8 mouse cellular contexts compared by ENCODE assay signal in genomic region chr9:44134851-44135730, GRCm38 (mm10). TPM values are rescaled to one million over a fixed set of nuclear protein-coding genes. Genes with fewer than 3 reads are reported as not detected.
DNase-seq lines count a peak whose midpoint lies in the region; ATAC-seq and TF ChIP-seq lines count a peak whose summit lies in the region.

No protein-coding gene starts in this region.

- no peak for TF ChIP-seq CTCF in E14TG2a.4 (conservative IDR thresholded peaks at IDR 0.05; ENCODE audit: low read length)

- peak; percentile 23 for ATAC-seq in forebrain, embryonic 13.5 days
- no peak for ATAC-seq in hindbrain, embryonic 11.5 days (ENCODE audit: low FRiP score)
- ATAC-seq in limb, embryonic 13.5 days (ENCODE audit: low FRiP score, low read depth): peak; percentile 34; the same call in 1 of the 2 replicates
- ATAC-seq in midbrain, embryonic 16.5 days: 0 out of 2 replicates have a peak, but pooled peaks have one; percentile 33

- peaks cover 39% of the 10 kb centered on the region for H3K36me3 ChIP-seq in E14TG2a.4 (ENCODE audit: insufficient read depth, low read length)
- H3K36me3 ChIP-seq in forebrain, embryonic 13.5 days (ENCODE audit: poor library complexity, severe bottlenecking): peaks cover 12% of the 10 kb centered on the region; the same call in 1 of the 2 replicates
- no peaks in the 10 kb centered on the region for H3K36me3 ChIP-seq in hindbrain, embryonic 11.5 days (ENCODE audit: control insufficient read depth, insufficient read depth, low read length)
- peaks cover 32% of the 10 kb centered on the region for H3K36me3 ChIP-seq in limb, embryonic 13.5 days
- no peaks in the 10 kb centered on the region for H3K36me3 ChIP-seq in midbrain, embryonic 16.5 days (ENCODE audit: control insufficient read depth, insufficient read depth, low read length)

- peak overlapping the region; percentile 35 for H3K27ac ChIP-seq in forebrain, embryonic 13.5 days
- no peak overlapping the region for H3K27ac ChIP-seq in hindbrain, embryonic 11.5 days (ENCODE audit: low read depth, low read length)
- H3K27ac ChIP-seq in limb, embryonic 13.5 days: peak overlapping the region; percentile 75
- no peak overlapping the region for H3K27ac ChIP-seq in midbrain, embryonic 16.5 days (ENCODE audit: low read length)

- peak overlapping the region; percentile 86 for H3K4me3 ChIP-seq in E14TG2a.4 (replicated peaks; ENCODE audit: low read length)
- peak overlapping the region; percentile 52 for H3K4me3 ChIP-seq in forebrain, embryonic 13.5 days
- H3K4me3 ChIP-seq in hindbrain, embryonic 11.5 days (ENCODE audit: low read depth, low read length): peak overlapping the region; percentile 50
- peak overlapping the region; percentile 70 for H3K4me3 ChIP-seq in limb, embryonic 13.5 days
- peak overlapping the region; percentile 43 for H3K4me3 ChIP-seq in midbrain, embryonic 16.5 days (ENCODE audit: low read depth, low read length)

- H3K4me2 ChIP-seq in forebrain, embryonic 13.5 days: peak overlapping the region; percentile 89
- peak overlapping the region; percentile 85 for H3K4me2 ChIP-seq in hindbrain, embryonic 11.5 days (replicated peaks; ENCODE audit: low read depth, low read length)
- H3K4me2 ChIP-seq in limb, embryonic 13.5 days (replicated peaks): peak overlapping the region; percentile 89
- peak overlapping the region; percentile 77 for H3K4me2 ChIP-seq in midbrain, embryonic 16.5 days (ENCODE audit: low read length)

- peak overlapping the region; percentile 71 for H3K9ac ChIP-seq in forebrain, embryonic 13.5 days
- H3K9ac ChIP-seq in hindbrain, embryonic 11.5 days (ENCODE audit: low read depth, low read length): peak overlapping the region; percentile 45
- H3K9ac ChIP-seq in limb, embryonic 13.5 days: peak overlapping the region; percentile 82
- peak overlapping the region; percentile 60 for H3K9ac ChIP-seq in midbrain, embryonic 16.5 days (ENCODE audit: low read depth, low read length)

- peaks cover 80% of the 10 kb centered on the region for H3K4me1 ChIP-seq in E14TG2a.4 (replicated peaks; ENCODE audit: low read depth, low read length)
- H3K4me1 ChIP-seq in forebrain, embryonic 13.5 days: peaks cover 49% of the 10 kb centered on the region
- H3K4me1 ChIP-seq in hindbrain, embryonic 11.5 days (replicated peaks; ENCODE audit: control insufficient read depth, insufficient read depth, low read length): peaks cover 14% of the 10 kb centered on the region
- peaks cover 47% of the 10 kb centered on the region for H3K4me1 ChIP-seq in limb, embryonic 13.5 days
- peaks cover 17% of the 10 kb centered on the region for H3K4me1 ChIP-seq in midbrain, embryonic 16.5 days (ENCODE audit: control insufficient read depth, insufficient read depth, low read length)

- peaks cover 56% of the 10 kb centered on the region for H3K27me3 ChIP-seq in E14TG2a.4 (ENCODE audit: insufficient read depth, low read length)
- H3K27me3 ChIP-seq in forebrain, embryonic 13.5 days: peaks cover 45% of the 10 kb centered on the region
- H3K27me3 ChIP-seq in hindbrain, embryonic 11.5 days (ENCODE audit: control insufficient read depth, insufficient read depth, low read length): peaks cover 41% of the 10 kb centered on the region
- H3K27me3 ChIP-seq in limb, embryonic 13.5 days: peaks cover 51% of the 10 kb centered on the region
- peaks cover 35% of the 10 kb centered on the region for H3K27me3 ChIP-seq in midbrain, embryonic 16.5 days (ENCODE audit: control insufficient read depth, insufficient read depth, low read depth, low read length)

- WGBS in forebrain, embryonic 13.5 days: 2% methylated on average over 48 of the region's 49 CpGs
- WGBS in hindbrain, embryonic 11.5 days: 4% methylated on average over 49 of the region's 49 CpGs
- 2% methylated on average over 49 of the region's 49 CpGs for WGBS in limb, embryonic 13.5 days
- WGBS in midbrain, embryonic 16.5 days: 3% methylated on average over 46 of the region's 49 CpGs

- DNase-seq in adrenal gland, postnatal 10 days: peak; percentile 83
- peak; percentile 45 for DNase-seq in hindbrain, embryonic 11.5 days (ENCODE audit: low spot score)
- DNase-seq in frontal cortex, adult 2 months (ENCODE audit: extremely low spot score in 1 of 2, low spot score in 1 of 2): no peak
- no peak for DNase-seq in layer of hippocampus, postnatal 14 days (ENCODE audit: low spot score in 2 of 2)

- H3K9me3 ChIP-seq in E14TG2a.4 (ENCODE audit: low read length): no peaks in the 10 kb centered on the region
- H3K9me3 ChIP-seq in forebrain, embryonic 13.5 days (replicated peaks): no peaks in the 10 kb centered on the region
- H3K9me3 ChIP-seq in hindbrain, embryonic 11.5 days (ENCODE audit: control insufficient read depth, low read length): no peaks in the 10 kb centered on the region
- H3K9me3 ChIP-seq in limb, embryonic 13.5 days: no peaks in the 10 kb centered on the region
- H3K9me3 ChIP-seq in midbrain, embryonic 16.5 days (replicated peaks; ENCODE audit: control insufficient read depth, low read length, poor library complexity, severe bottlenecking): no peaks in the 10 kb centered on the region

RNA-seq across cellular contexts. Expression of gene Mcam, which starts 0.8 kb away (rescaled TPM):
- total RNA-seq in adrenal gland, postnatal 10 days (2021): 100 to 1,000 TPM in 1 of 2 experiments, 10 to 100 TPM in 1; 85.0 to 114 TPM
- 15.6 and 16.7 TPM in 2 replicates for polyA plus RNA-seq in forebrain, embryonic 13.5 days (2015; fragmentation: Nextera tagmentation; extraction: Ambion mirVana)
- polyA plus RNA-seq in hindbrain, embryonic 11.5 days (2014; fragmentation: Nextera tagmentation; extraction: Ambion mirVana): 13.0 and 14.3 TPM in 2 replicates
- 29.6 and 30.4 TPM in 2 replicates for polyA plus RNA-seq in limb, embryonic 13.5 days (2015; fragmentation: Nextera tagmentation; extraction: Ambion mirVana)
- 9.6 and 10.5 TPM in 2 replicates for polyA plus RNA-seq in midbrain, embryonic 16.5 days (2015; fragmentation: Nextera tagmentation; extraction: Ambion mirVana)
- 16.8 and 17.4 TPM in 2 replicates for polyA plus RNA-seq in frontal cortex, adult 2 months (2012; rRNA removed)
- total RNA-seq in layer of hippocampus, postnatal 14 days (2021): 10 to 100 TPM; 24.5 to 27.8 TPM

RNA-seq across cellular contexts. Expression of gene Rnf26, which starts 21.8 kb away (rescaled TPM):
- 10 to 100 TPM; 29.3 to 35.5 TPM for total RNA-seq in adrenal gland, postnatal 10 days (2021)
- 45.7 and 50.1 TPM in 2 replicates for polyA plus RNA-seq in forebrain, embryonic 13.5 days (2015; fragmentation: Nextera tagmentation; extraction: Ambion mirVana)
- 43.7 and 51.8 TPM in 2 replicates for polyA plus RNA-seq in hindbrain, embryonic 11.5 days (2014; fragmentation: Nextera tagmentation; extraction: Ambion mirVana)
- polyA plus RNA-seq in limb, embryonic 13.5 days (2015; fragmentation: Nextera tagmentation; extraction: Ambion mirVana): 79.6 and 84.1 TPM in 2 replicates
- polyA plus RNA-seq in midbrain, embryonic 16.5 days (2015; fragmentation: Nextera tagmentation; extraction: Ambion mirVana): 25.6 and 26.0 TPM in 2 replicates
- 26.9 and 29.0 TPM in 2 replicates for polyA plus RNA-seq in frontal cortex, adult 2 months (2012; rRNA removed)
- 10 to 100 TPM; 27.7 to 28.2 TPM for total RNA-seq in layer of hippocampus, postnatal 14 days (2021)

RNA-seq across cellular contexts. Expression of gene Gm49380, which starts 21.8 kb away (rescaled TPM):
- total RNA-seq in adrenal gland, postnatal 10 days (2021): under 1 TPM in 1 of 2 experiments, not detected in 1; 0.51 TPM
- polyA plus RNA-seq in forebrain, embryonic 13.5 days (2015; fragmentation: Nextera tagmentation; extraction: Ambion mirVana): 0.19 TPM in 1 of 2 replicates, not detected in the other
- 0.29 and 0.38 TPM in 2 replicates for polyA plus RNA-seq in hindbrain, embryonic 11.5 days (2014; fragmentation: Nextera tagmentation; extraction: Ambion mirVana)
- 0.09 and 0.10 TPM in 2 replicates for polyA plus RNA-seq in limb, embryonic 13.5 days (2015; fragmentation: Nextera tagmentation; extraction: Ambion mirVana)
- 0.10 and 0.15 TPM in 2 replicates for polyA plus RNA-seq in midbrain, embryonic 16.5 days (2015; fragmentation: Nextera tagmentation; extraction: Ambion mirVana)
- 0.16 and 0.21 TPM in 2 replicates for polyA plus RNA-seq in frontal cortex, adult 2 months (2012; rRNA removed)
- total RNA-seq in layer of hippocampus, postnatal 14 days (2021): under 1 TPM; 0.14 to 0.29 TPM

RNA-seq across cellular contexts. Expression of gene C1qtnf5, which starts 28.0 kb away (rescaled TPM):
- total RNA-seq in adrenal gland, postnatal 10 days (2021): 10 to 100 TPM; 16.7 to 21.9 TPM
- polyA plus RNA-seq in forebrain, embryonic 13.5 days (2015; fragmentation: Nextera tagmentation; extraction: Ambion mirVana): 1.0 and 1.2 TPM in 2 replicates
- 0.82 and 1.2 TPM in 2 replicates for polyA plus RNA-seq in hindbrain, embryonic 11.5 days (2014; fragmentation: Nextera tagmentation; extraction: Ambion mirVana)
- 2.6 and 3.4 TPM in 2 replicates for polyA plus RNA-seq in limb, embryonic 13.5 days (2015; fragmentation: Nextera tagmentation; extraction: Ambion mirVana)
- polyA plus RNA-seq in midbrain, embryonic 16.5 days (2015; fragmentation: Nextera tagmentation; extraction: Ambion mirVana): 4.6 and 5.5 TPM in 2 replicates
- polyA plus RNA-seq in frontal cortex, adult 2 months (2012; rRNA removed): 31.7 and 39.5 TPM in 2 replicates
- total RNA-seq in layer of hippocampus, postnatal 14 days (2021): 10 to 100 TPM; 13.5 to 18.6 TPM

RNA-seq across cellular contexts. Expression of gene Mfrp, which starts 33.6 kb away (rescaled TPM):
- total RNA-seq in adrenal gland, postnatal 10 days (2021): under 1 TPM in 1 of 2 experiments, not detected in 1; 0.30 TPM
- 0.06 and 0.23 TPM in 2 replicates for polyA plus RNA-seq in forebrain, embryonic 13.5 days (2015; fragmentation: Nextera tagmentation; extraction: Ambion mirVana)
- polyA plus RNA-seq in hindbrain, embryonic 11.5 days (2014; fragmentation: Nextera tagmentation; extraction: Ambion mirVana): 0.10 and 0.23 TPM in 2 replicates
- polyA plus RNA-seq in limb, embryonic 13.5 days (2015; fragmentation: Nextera tagmentation; extraction: Ambion mirVana): 0.13 and 0.17 TPM in 2 replicates
- polyA plus RNA-seq in midbrain, embryonic 16.5 days (2015; fragmentation: Nextera tagmentation; extraction: Ambion mirVana): 0.15 and 0.16 TPM in 2 replicates
- polyA plus RNA-seq in frontal cortex, adult 2 months (2012; rRNA removed): 0.14 and 0.21 TPM in 2 replicates
- total RNA-seq in layer of hippocampus, postnatal 14 days (2021): 1 to 10 TPM in 1 of 2 experiments, under 1 TPM in 1; 0.33 to 8.6 TPM

Comparison
In these comparisons a context has a peak if more than half of its experiments do, and no peak if none do; other contexts are left out.
1. DNase-seq: peak in adrenal gland, postnatal 10 days (single experiment) and hindbrain, embryonic 11.5 days (single experiment); none in frontal cortex, adult 2 months (0 of 2) and layer of hippocampus, postnatal 14 days (0 of 2).
2. H3K27ac ChIP-seq: peak in forebrain, embryonic 13.5 days (single experiment) and limb, embryonic 13.5 days (single experiment); none in hindbrain, embryonic 11.5 days (single experiment) and midbrain, embryonic 16.5 days (single experiment).
3. Peak in every context shown above with its lines, with median percentiles within 50 percentile points of each other: H3K4me3 ChIP-seq, H3K4me2 ChIP-seq and H3K9ac ChIP-seq.